In genomic region chr1:121177136-121177907, GRCm38 (mm10) we compare ENCODE assay signal across 9 mouse cellular contexts.
DNase-seq lines count a peak whose midpoint lies in the region; ATAC-seq lines count a peak whose summit lies in the region.
"Had no signal": no experiment of that assay in that cellular context is flagged by ENCODE, and none has a peak within 500 bp of the region (broad histone marks: within the 10 kb centered on the region; RNA-seq: fewer than 3 reads in every experiment).

No protein-coding gene starts in this region.

- H3K27ac ChIP-seq in liver, embryonic 12.5 days, result no peak overlapping the region
- H3K27ac ChIP-seq in embryonic facial prominence, embryonic 15.5 days (replicated peaks), result no peak overlapping the region
- H3K27ac ChIP-seq in limb, embryonic 13.5 days, result no peak overlapping the region

- no peaks in the 10 kb centered on the region for H3K4me1 ChIP-seq in liver, embryonic 12.5 days
- H3K4me1 ChIP-seq in embryonic facial prominence, embryonic 15.5 days, result peaks cover 8% of the 10 kb centered on the region
- H3K4me1 ChIP-seq in limb, embryonic 13.5 days, result peaks cover 6% of the 10 kb centered on the region; the same call in 1 of the 2 replicates

- no peak for ATAC-seq in liver, embryonic 12.5 days
- ATAC-seq in embryonic facial prominence, embryonic 15.5 days (ENCODE audit: insufficient number of reproducible peaks, low FRiP score, low TSS enrichment, low read depth), result no peak
- no peak for ATAC-seq in limb, embryonic 13.5 days (ENCODE audit: low FRiP score, low read depth)
- ATAC-seq: Patski had no signal

- peaks cover 67% of the 10 kb centered on the region for H3K27me3 ChIP-seq in liver, embryonic 12.5 days (replicated peaks)
- peaks cover 60% of the 10 kb centered on the region for H3K27me3 ChIP-seq in embryonic facial prominence, embryonic 15.5 days
- peaks cover 79% of the 10 kb centered on the region for H3K27me3 ChIP-seq in limb, embryonic 13.5 days

- WGBS in liver, embryonic 12.5 days (ENCODE audit: insufficient replicate concordance), result 4% methylated on average over 22 of the region's 22 CpGs
- WGBS in embryonic facial prominence, embryonic 15.5 days, result 21% methylated on average over 22 of the region's 22 CpGs
- 9% methylated on average over 22 of the region's 22 CpGs for WGBS in limb, embryonic 13.5 days

- H3K9me3 ChIP-seq in liver, embryonic 12.5 days (replicated peaks), result no peaks in the 10 kb centered on the region
- H3K9me3 ChIP-seq in embryonic facial prominence, embryonic 15.5 days (replicated peaks), result no peaks in the 10 kb centered on the region
- H3K9me3 ChIP-seq in limb, embryonic 13.5 days, result peaks cover 4% of the 10 kb centered on the region; the same call in 1 of the 2 replicates

- peak overlapping the region; percentile 8; the same call in 1 of the 2 replicates for H3K4me2 ChIP-seq in liver, embryonic 12.5 days
- H3K4me2 ChIP-seq in embryonic facial prominence, embryonic 15.5 days (replicated peaks), result peak overlapping the region; percentile 37
- peak overlapping the region; percentile 58 for H3K4me2 ChIP-seq in limb, embryonic 13.5 days (replicated peaks)

- no peak for DNase-seq in liver
- DNase-seq in retina, postnatal 1 day, result peak; percentile 30
- DNase-seq in frontal cortex, postnatal 36 days (ENCODE audit: low spot score in 2 of 2), result no peak
- DNase-seq in frontal cortex, adult 2 months (ENCODE audit: extremely low spot score in 1 of 2, low spot score in 1 of 2), result no peak
- DNase-seq in urinary bladder, postnatal 4 days (ENCODE audit: low spot score in 2 of 2), result no peak

- H3K9ac ChIP-seq in liver, embryonic 12.5 days, result no peak overlapping the region
- no peak overlapping the region for H3K9ac ChIP-seq in embryonic facial prominence, embryonic 15.5 days
- H3K9ac ChIP-seq in limb, embryonic 13.5 days, result no peak overlapping the region

- no peak overlapping the region for H3K4me3 ChIP-seq in liver, embryonic 12.5 days
- peak overlapping the region; percentile 15 for H3K4me3 ChIP-seq in embryonic facial prominence, embryonic 15.5 days (replicated peaks)
- H3K4me3 ChIP-seq in limb, embryonic 13.5 days, result peak overlapping the region; percentile 33

- H3K36me3 ChIP-seq in liver, embryonic 12.5 days, result no peaks in the 10 kb centered on the region
- H3K36me3 ChIP-seq in embryonic facial prominence, embryonic 15.5 days, result no peaks in the 10 kb centered on the region
- H3K36me3 ChIP-seq in limb, embryonic 13.5 days, result no peaks in the 10 kb centered on the region

Comparison
In these comparisons a context has a peak if more than half of its experiments do, and no peak if none do; other contexts are left out.
1. H3K4me2 ChIP-seq: peak in every context shown above with its lines; median percentile 58 in limb, embryonic 13.5 days; 37 in embryonic facial prominence, embryonic 15.5 days; 8 in liver, embryonic 12.5 days.